Mouse (Mus musculus) heart, embryonic 10.5 days (tissue): ENCODE results near the gene Gata5. TPM values are rescaled to one million over a fixed set of nuclear protein-coding genes. Genes with fewer than 3 reads are reported as not detected.

ENCODE experiments used
- DNase-seq: peaks from one replicate; pipeline ENCODE4 v3.0.0-alpha.2; 2017; ENCODE audit warnings: low spot score
- H3K27ac ChIP-seq: fragments of 300-500 bp; sonication (generic); 2 replicates; pipeline ENCODE4 v1.5.1; 2016; ENCODE audit warnings: mild to moderate bottlenecking
- H3K27me3 ChIP-seq: fragments of 300-500 bp; sonication (generic); 2 replicates; pipeline ENCODE4 v1.6.1; 2016; ENCODE audit warnings: mild to moderate bottlenecking; ENCODE audit not compliant: poor library complexity, insufficient read depth, severe bottlenecking
- H3K36me3 ChIP-seq: fragments of 300-500 bp; sonication (generic); 2 replicates; pipeline ENCODE4 v1.6.1; 2016; ENCODE audit warnings: mild to moderate bottlenecking, moderate library complexity
- H3K4me1 ChIP-seq: fragments of 300-500 bp; sonication (generic); 2 replicates; pipeline ENCODE4 v1.6.1; 2016; ENCODE audit warnings: mild to moderate bottlenecking
- H3K4me3 ChIP-seq: fragments of 300-500 bp; sonication (generic); 2 replicates; pipeline ENCODE4 v1.5.1; 2016; ENCODE audit warnings: mild to moderate bottlenecking, moderate library complexity
- H3K9me3 ChIP-seq: fragments of 300-500 bp; sonication (generic); 2 replicates; pipeline ENCODE4 v1.6.1; 2016; ENCODE audit warnings: mild to moderate bottlenecking, moderate library complexity
- WGBS: fragments of 180-500 bp; shearing (Covaris S2); methylation state at CpG from one replicate; pipeline ENCODE4 v1.1.7; 2016; 5-methylcytosine and 5-hydroxymethylcytosine counted together
- polyA plus RNA-seq: library from polyadenylated mRNA; unstranded; fragments of >200 nt; fragmentation: Nextera tagmentation; extraction: Ambion mirVana; gene quantifications from 2 replicates; pipeline ENCODE4 v1.2.1, GENCODE M21; 2016

Gene Gata5
- polyA plus RNA-seq = 34.7 and 41.3 TPM in 2 replicates

- peak; percentile 97 for DNase-seq
- Histone ChIP-seq H3K27ac (peak within 1 kb of the TSS; percentile 97), H3K36me3 (peaks cover 26% of the 10 kb centered on the region), H3K9me3 (no peaks in the 10 kb centered on the region), H3K27me3 (peaks cover 13% of the 10 kb centered on the region; the same call in 1 of the 2 replicates), H3K4me3 (peak within 1 kb of the TSS; percentile 92), H3K4me1 (peaks cover 76% of the 10 kb centered on the region)
- WGBS = under 1% methylated on average over 33 of the region's 33 CpGs
These were observed at the start of gene Gata5 for GRCm38 (mm10) chr2:180334551-180334986. Gene Gata5, minus strand, starts transcription at chr2:180334699.

DNA sequence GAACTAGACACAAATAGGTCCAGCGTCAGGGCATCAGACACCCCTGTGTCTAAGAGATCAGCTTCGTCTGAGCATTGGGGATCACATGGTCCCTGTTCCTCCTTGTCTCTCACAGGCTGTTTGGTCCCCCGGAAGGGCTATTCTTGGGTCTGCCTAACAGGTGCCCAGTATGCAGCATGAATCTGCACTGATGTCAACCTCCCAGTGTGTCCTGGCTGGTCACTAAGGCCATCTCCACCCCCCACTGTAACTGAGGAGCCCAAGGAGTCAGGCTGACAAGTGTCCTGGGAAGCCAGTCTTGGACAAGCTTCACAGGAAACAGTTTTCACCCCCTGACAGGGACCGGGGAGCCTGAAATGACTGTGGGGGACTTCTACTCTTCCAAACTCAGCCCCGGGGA is 42.2 kb upstream of the Gata5 start:
- DNase-seq = no peak
- no peaks in the 10 kb centered on the region for H3K27me3 ChIP-seq
- WGBS = 82% methylated on average over 5 of the region's 5 CpGs
- no peaks in the 10 kb centered on the region for H3K9me3 ChIP-seq
- peaks cover 7% of the 10 kb centered on the region; the same call in 1 of the 2 replicates for H3K4me1 ChIP-seq
- H3K4me3 ChIP-seq = no peak overlapping the region
- no peaks in the 10 kb centered on the region for H3K36me3 ChIP-seq
- no peak overlapping the region for H3K27ac ChIP-seq

DNA sequence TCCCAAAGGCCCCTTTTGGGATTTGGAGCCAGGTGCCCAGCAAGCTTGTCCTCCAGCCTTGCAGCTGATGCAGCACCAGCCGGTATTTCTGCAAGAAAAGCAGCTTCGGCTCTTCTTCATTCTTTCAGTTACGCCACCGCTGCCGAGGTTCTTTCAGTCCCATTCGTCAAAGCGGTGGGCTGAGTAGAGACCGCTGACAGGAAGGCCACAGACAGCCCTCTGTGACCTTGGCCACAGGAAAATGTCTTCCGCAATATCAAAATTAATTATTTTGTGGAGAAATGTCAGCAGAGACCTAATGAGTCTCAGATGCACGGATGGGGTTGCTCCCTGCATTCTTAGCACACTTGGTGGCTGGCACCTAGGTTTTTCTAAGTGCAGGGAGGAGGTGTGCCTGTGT is 38.8 kb upstream of the Gata5 start:
- peaks cover 26% of the 10 kb centered on the region for H3K4me1 ChIP-seq
- H3K4me3 ChIP-seq = no peak overlapping the region
- no peak for DNase-seq
- H3K9me3 ChIP-seq = no peaks in the 10 kb centered on the region
- H3K36me3 ChIP-seq = no peaks in the 10 kb centered on the region
- WGBS = 84% methylated on average over 10 of the region's 10 CpGs
- H3K27me3 ChIP-seq = no peaks in the 10 kb centered on the region
- no peak overlapping the region for H3K27ac ChIP-seq

GRCm38 (mm10) chr2:180368359-180368758 is 33.9 kb upstream of the Gata5 start:
- peaks cover 46% of the 10 kb centered on the region for H3K4me1 ChIP-seq
- H3K36me3 ChIP-seq = no peaks in the 10 kb centered on the region
- 70% methylated on average over 5 of the region's 5 CpGs for WGBS
- H3K4me3 ChIP-seq = no peak overlapping the region
- no peaks in the 10 kb centered on the region for H3K9me3 ChIP-seq
- peak overlapping the region; percentile 38; the same call in 1 of the 2 replicates for H3K27ac ChIP-seq
- no peak for DNase-seq
- no peaks in the 10 kb centered on the region for H3K27me3 ChIP-seq

DNA sequence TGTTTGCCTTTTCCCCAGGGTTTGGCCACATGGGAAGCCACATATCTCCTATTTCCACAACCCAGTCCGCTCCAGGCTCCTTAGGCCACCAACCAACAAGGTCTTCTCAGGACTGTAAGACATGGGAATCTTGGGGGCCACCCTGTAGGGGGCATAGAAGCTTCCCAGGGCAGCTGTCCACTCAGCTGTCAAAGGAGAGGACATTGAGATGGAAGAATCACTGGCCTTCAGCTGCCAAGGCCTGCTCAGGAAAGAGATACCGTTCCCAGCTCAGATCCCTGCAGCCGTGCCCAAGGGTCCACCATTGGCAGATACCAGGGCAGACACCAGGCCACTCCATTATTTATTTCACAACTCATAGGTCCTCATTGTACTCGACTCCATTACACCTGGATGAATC is 32.9 kb upstream of the Gata5 start:
- no peak for DNase-seq
- Histone ChIP-seq H3K9me3 (no peaks in the 10 kb centered on the region), H3K4me1 (peaks cover 56% of the 10 kb centered on the region), H3K4me3 (no peak overlapping the region), H3K27me3 (no peaks in the 10 kb centered on the region), H3K27ac (peak overlapping the region; percentile 19; the same call in 1 of the 2 replicates), H3K36me3 (no peaks in the 10 kb centered on the region)
- WGBS = 79% methylated on average over 4 of the region's 4 CpGs

DNA sequence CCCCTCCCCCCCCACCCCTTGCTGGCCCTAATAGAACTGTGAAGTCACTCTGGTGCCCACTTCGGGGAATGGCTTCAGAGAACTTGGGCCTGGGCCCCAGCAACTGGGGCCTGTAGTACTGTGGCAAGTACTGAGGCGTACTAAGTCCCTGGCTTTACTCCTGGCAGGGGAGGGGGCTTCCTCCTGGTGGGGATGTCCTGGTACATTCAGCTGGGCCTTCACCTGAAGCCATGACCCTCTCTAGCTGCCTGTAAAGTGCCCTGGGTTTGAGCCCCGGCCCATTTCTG is 28.9 kb upstream of the Gata5 start:
- H3K27me3 ChIP-seq = no peaks in the 10 kb centered on the region
- H3K9me3 ChIP-seq = no peaks in the 10 kb centered on the region
- H3K27ac ChIP-seq = peak overlapping the region; percentile 88
- no peak for DNase-seq
- WGBS = 68% methylated on average over 3 of the region's 3 CpGs
- no peaks in the 10 kb centered on the region for H3K36me3 ChIP-seq
- 0 out of 2 replicates have a peak overlapping the region, but pooled peaks have one; percentile 23 for H3K4me3 ChIP-seq
- peaks cover 66% of the 10 kb centered on the region for H3K4me1 ChIP-seq

DNA sequence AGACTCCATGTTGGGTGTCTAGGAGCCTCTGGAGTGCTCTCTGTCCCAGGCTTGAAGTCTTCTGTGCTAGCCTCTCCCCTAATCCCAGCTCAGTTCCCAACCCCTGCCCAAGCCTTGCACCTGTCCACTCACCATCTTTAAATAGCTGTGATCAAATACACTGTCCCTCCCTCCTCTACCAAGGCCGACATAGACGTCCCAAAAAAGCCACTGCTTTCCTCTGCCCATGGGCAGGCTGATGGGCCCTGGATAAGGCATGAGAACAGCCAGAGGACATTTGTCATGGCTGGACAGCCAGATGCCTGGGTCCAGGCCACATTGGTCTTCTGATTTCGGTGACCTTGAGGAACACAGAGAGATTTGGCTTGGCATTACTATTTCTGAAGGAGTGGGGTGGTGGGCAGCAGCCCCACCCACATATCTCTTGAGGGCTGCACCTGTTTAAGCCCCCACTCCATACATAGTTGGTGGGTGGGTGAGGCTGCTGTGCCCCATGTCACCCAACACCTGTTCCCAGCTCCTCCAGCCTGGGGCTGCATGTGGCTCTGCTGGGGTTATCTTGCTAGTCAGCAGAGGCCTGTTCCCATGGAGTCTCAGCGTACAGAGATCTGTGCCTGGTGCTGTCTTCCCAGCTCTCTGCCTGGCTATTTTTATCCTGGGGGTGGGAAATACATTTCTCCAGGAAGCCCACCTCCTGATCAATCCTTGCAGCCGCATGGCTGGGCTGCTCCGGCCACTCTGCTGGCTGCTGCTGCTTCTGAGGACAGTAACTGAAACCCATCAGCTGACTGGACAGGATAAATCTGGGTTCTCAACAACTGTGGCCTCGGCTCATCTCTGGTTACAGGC is 28.3 kb upstream of the Gata5 start:
- no peaks in the 10 kb centered on the region for H3K27me3 ChIP-seq
- no peaks in the 10 kb centered on the region for H3K36me3 ChIP-seq
- 33% methylated on average over 7 of the region's 7 CpGs for WGBS
- H3K4me3 ChIP-seq = peak overlapping the region; percentile 23; the same call in 1 of the 2 replicates
- H3K27ac ChIP-seq = peak overlapping the region; percentile 88
- no peaks in the 10 kb centered on the region for H3K9me3 ChIP-seq
- no peak for DNase-seq
- H3K4me1 ChIP-seq = peaks cover 62% of the 10 kb centered on the region

- DNase-seq = peak; percentile 86
- WGBS = 8% methylated on average over 4 of the region's 4 CpGs
- H3K4me1 ChIP-seq = peaks cover 79% of the 10 kb centered on the region
These were observed 24.6 kb upstream of the Gata5 start for GRCm38 (mm10) chr2:180359062-180359461.

GRCm38 (mm10) chr2:180353338-180353737 is 18.8 kb upstream of the Gata5 start:
- 64% methylated on average over 20 of the region's 20 CpGs for WGBS

More at GRCm38 (mm10) chr2:180359062-180359461, 24.6 kb upstream of the Gata5 start:
- Histone ChIP-seq H3K9me3 (no peaks in the 10 kb centered on the region), H3K4me3 (no peak overlapping the region), H3K27me3 (no peaks in the 10 kb centered on the region), H3K36me3 (no peaks in the 10 kb centered on the region), H3K27ac (peak overlapping the region; percentile 42; the same call in 1 of the 2 replicates)

GRCm38 (mm10) chr2:180350700-180351099 is 16.2 kb upstream of the Gata5 start:
- no peaks in the 10 kb centered on the region for H3K9me3 ChIP-seq
- H3K4me3 ChIP-seq = no peak overlapping the region
- no peaks in the 10 kb centered on the region for H3K36me3 ChIP-seq
- H3K27me3 ChIP-seq = no peaks in the 10 kb centered on the region
- H3K27ac ChIP-seq = no peak overlapping the region
- WGBS = 74% methylated on average over 2 of the region's 2 CpGs
- DNase-seq = no peak
- peaks cover 43% of the 10 kb centered on the region for H3K4me1 ChIP-seq

More at GRCm38 (mm10) chr2:180353338-180353737, 18.8 kb upstream of the Gata5 start:
- peaks cover 44% of the 10 kb centered on the region for H3K4me1 ChIP-seq
- H3K9me3 ChIP-seq = no peaks in the 10 kb centered on the region
- H3K27me3 ChIP-seq = no peaks in the 10 kb centered on the region
- no peak for DNase-seq
- no peak overlapping the region for H3K4me3 ChIP-seq
- H3K36me3 ChIP-seq = no peaks in the 10 kb centered on the region
- no peak overlapping the region for H3K27ac ChIP-seq

DNA sequence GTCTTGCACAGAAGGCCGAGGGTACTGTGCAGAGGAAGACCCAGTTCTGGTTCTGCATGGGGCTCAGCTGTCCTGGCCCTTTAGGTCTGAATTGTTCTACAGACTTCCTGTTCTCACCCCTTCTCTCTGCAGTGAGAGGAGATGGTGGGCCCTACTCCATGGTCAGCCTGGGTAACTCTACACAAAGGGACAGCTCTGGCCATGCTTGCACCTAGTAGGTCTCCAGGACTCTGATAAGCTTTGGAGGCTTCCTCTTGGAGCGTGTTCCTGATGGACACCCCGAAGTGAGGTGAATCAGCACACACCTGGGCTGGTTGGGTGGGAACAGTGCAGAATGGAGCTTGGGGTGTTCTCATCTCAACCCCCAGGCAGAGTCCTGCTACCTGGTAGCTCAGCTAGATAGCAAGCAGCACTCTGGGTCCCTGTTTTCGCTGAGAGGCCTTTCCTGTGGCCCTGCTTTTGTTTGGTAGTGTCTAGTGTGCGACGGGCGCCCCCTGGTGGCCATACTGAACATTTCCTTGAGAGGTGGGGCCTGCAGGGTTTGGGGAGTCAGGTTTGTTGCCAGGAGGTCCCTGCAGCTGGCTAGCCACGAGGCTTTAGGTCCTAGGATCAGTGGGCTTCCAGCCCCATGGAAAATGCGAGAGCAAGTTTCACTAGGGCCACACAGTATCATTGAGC is 12.5 kb upstream of the Gata5 start:
- Histone ChIP-seq H3K36me3 (no peaks in the 10 kb centered on the region), H3K27me3 (no peaks in the 10 kb centered on the region), H3K27ac (peak overlapping the region; percentile 84), H3K9me3 (no peaks in the 10 kb centered on the region), H3K4me1 (peaks cover 52% of the 10 kb centered on the region), H3K4me3 (no peak overlapping the region)
- peak; percentile 92 for DNase-seq
- 22% methylated on average over 9 of the region's 9 CpGs for WGBS

- Histone ChIP-seq H3K27me3 (no peaks in the 10 kb centered on the region), H3K36me3 (no peaks in the 10 kb centered on the region), H3K9me3 (no peaks in the 10 kb centered on the region), H3K27ac (peak overlapping the region; percentile 97), H3K4me3 (peak overlapping the region; percentile 51), H3K4me1 (peaks cover 91% of the 10 kb centered on the region)
- DNase-seq = no peak
- WGBS = 72% methylated on average over 13 of the region's 13 CpGs
These were observed 8.6 kb upstream of the Gata5 start for GRCm38 (mm10) chr2:180343092-180343491.

DNA sequence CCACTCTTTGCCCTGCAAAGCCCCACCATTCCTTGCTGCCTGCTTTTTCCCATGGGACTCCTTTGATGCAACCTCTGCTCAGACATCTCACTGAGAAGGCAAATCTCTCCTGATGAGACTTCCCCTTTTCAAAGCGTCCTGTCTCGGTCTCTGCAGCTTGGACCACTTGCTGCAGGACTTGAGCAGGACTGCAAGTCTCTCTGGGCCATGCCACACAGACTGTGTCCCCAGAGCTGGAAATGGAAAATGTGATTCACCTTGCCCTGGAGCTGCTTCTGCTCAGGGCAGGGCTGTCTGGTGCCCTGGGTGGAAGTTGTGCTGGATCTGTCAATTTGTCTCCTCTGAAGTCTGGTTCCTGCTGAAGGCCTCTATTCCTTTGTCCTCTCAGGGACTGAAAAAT is 7.7 kb upstream of the Gata5 start:
- Histone ChIP-seq H3K36me3 (no peaks in the 10 kb centered on the region), H3K4me1 (peaks cover 98% of the 10 kb centered on the region), H3K4me3 (peak overlapping the region; percentile 51), H3K27ac (peak overlapping the region; percentile 97), H3K27me3 (no peaks in the 10 kb centered on the region), H3K9me3 (no peaks in the 10 kb centered on the region)
- 12% methylated on average over 2 of the region's 2 CpGs for WGBS
- no peak for DNase-seq
